Mouse (Mus musculus) cerebral cortex, adult 2 months (tissue): Measurements from ENCODE around the gene Smdt1.

ENCODE experiments used
- WGBS: fragments of 180-500 bp; shearing (Covaris S2); methylation state at CpG from one replicate; pipeline ENCODE4 v1.1.7; 2018; 5-methylcytosine and 5-hydroxymethylcytosine counted together

Gene Smdt1

DNA sequence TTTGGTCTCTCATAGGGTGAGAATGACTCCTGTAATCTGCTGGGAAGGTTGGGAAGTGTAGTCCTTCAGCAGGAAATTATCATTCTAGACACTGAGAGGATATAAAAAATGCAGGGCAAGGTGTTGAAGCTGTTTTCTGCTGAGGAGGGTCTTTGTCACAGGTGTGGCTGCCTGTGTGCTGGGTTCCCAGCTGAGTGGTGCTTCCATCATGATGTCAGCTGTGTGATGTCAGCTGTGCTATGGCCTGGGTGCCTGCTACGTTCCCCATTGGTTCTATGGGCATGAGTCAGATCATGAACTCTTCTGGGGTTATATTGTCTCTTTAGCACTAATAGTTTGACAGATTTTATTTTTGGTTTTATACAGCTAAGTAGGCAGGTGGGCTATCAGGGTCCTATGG is 30.1 kb downstream of the Smdt1 start:
- WGBS = 91% methylated on average over 1 of the region's 1 CpGs

GRCm38 (mm10) chr15:82372446-82372845 is 33.7 kb downstream of the Smdt1 start:
- 93% methylated on average over 6 of the region's 6 CpGs for WGBS

- WGBS = 87% methylated on average over 5 of the region's 5 CpGs
These were observed 34.2 kb downstream of the Smdt1 start for GRCm38 (mm10) chr15:82372991-82373390.

DNA sequence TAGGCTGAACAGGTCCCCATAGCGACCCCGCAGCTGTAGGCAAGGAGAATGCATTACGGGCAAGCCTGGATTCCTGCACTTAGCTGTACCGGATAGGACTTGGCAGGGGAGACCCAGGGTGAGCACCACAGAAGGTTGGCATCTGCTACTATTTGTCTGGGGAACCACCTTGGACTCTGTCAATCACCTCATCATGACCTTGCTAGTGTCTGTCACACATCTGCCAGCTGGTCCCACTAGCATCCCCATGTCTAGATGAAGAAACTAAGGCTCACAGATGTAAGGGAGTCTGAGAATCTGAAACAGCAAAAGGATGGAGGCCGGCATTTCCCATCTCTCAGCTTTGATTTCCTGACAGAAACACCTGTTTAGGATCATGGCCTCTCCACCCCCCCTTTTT is 35.7 kb downstream of the Smdt1 start:
- WGBS = 89% methylated on average over 5 of the region's 5 CpGs

- 87% methylated on average over 9 of the region's 9 CpGs for WGBS
These were observed 37.1 kb downstream of the Smdt1 start for GRCm38 (mm10) chr15:82375855-82376254.

GRCm38 (mm10) chr15:82376393-82377138 is 37.8 kb downstream of the Smdt1 start:
- WGBS = 43% methylated on average over 17 of the region's 17 CpGs

- 86% methylated on average over 5 of the region's 5 CpGs for WGBS
These were observed 38.9 kb downstream of the Smdt1 start for GRCm38 (mm10) chr15:82377701-82378100.

- WGBS = 56% methylated on average over 15 of the region's 15 CpGs
These were observed 39.8 kb downstream of the Smdt1 start for GRCm38 (mm10) chr15:82378261-82379180.

GRCm38 (mm10) chr15:82379511-82379870 is 40.7 kb downstream of the Smdt1 start:
- 66% methylated on average over 7 of the region's 7 CpGs for WGBS

DNA sequence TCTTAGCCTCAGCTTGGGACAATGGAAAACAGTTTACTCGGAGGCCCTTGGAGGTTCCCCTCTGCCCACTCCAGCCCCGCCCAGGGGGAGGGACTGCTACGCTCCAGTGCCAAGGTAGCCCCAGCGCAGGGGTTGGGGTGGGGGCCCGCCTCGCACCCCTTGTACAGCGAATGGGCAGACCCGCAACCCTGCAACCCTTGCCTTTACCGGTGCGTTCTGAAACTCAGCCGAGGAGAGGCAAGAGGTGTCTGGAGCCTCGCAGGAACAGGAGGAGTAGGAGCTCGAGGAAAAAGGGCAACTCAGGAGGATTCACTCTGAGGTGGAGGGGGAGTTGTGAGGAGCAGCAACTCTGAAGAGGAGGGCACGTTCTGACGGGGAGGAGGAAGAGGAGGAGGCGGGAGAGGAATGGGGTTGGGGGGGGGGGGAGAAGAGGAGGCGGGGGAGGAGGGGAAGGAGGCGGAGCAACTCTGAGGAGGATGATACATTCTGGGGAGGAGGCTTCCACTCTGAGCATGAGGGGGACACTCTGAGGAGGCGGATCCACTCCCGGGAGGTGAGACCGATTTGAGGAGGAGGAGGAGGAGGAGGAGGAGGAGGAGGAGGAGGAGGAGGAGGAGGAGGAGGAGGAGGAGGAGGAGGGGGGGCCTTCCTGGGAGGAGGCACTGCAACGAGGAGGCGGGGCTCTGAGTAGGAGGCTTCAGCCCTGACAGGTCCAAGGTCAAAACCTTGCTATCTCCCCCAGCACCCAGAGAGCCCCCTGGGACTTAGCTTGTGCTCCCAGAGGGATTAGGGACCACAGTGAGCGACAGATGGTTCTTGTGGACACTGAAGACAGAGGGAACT is 41.3 kb downstream of the Smdt1 start, which contains the start of gene Cyp2d22:
TSS of gene Cyp2d22 (minus strand) at position 390 of the 843 bp plus-strand sequence.
- 11% methylated on average over 19 of the region's 24 CpGs for WGBS

DNA sequence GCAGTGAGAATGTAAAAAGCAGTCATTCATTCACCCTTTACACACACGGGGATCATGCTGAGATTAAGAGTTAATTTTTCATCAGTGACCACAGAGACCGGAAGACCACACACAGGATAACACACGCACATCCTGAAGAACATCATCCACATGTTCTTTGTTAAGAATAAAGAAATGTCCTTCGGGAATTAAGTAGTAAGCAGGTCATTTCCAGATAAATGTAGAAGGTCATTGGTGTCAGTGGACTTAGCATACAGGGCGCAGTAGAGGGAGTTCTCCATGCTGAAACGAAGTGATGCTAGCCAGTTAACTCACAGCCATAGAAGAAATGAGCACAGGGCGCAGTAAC is 41.9 kb downstream of the Smdt1 start:
- WGBS = 49% methylated on average over 7 of the region's 7 CpGs

DNA sequence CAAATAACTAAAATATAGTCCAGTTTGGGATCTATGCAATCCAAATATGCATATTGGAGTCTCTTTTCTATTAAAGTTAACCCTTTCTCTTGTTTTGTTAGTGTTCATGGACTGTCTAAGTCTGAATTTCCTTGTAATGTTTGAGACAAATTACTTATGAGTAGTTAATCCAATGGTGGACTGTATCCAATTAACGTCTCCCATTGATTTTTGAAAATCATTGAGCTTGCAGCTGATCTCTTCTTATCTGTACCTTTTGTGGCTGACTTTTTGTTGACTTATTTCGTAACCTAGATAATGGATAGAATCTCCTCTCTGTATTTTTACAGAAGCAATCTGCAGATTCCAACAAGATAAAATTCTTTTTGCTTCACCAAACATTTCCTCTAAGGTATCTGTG is 43.7 kb downstream of the Smdt1 start:
- 87% methylated on average over 2 of the region's 2 CpGs for WGBS

GRCm38 (mm10) chr15:82385729-82386128 is 47.0 kb downstream of the Smdt1 start:
- WGBS = 95% methylated on average over 2 of the region's 2 CpGs

DNA sequence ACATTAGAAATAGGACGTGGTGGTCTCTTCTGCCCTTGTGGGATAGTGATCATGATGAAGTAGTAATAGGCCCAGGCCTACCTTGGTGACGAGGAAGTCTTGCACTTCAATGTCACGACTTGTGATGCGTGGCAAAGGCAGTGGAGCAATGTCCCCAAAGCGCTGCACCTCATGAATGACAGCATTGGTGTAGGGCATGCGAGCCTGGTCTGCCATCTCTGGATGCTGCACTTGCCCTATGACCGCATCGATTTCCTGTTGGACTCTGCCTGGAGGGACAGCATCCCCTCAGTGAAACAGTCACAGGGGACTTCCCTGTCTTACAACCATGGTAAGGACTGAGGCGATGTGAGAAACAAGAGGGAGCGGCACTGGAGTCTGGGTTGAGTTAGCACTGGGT is 51.2 kb downstream of the Smdt1 start:
- 97% methylated on average over 10 of the region's 10 CpGs for WGBS

- WGBS = 85% methylated on average over 2 of the region's 2 CpGs
These were observed 55.2 kb downstream of the Smdt1 start, which contains the start of gene Cyp2d11 for GRCm38 (mm10) chr15:82393922-82394321. Gene Cyp2d11, minus strand, starts transcription at chr15:82394022.

DNA sequence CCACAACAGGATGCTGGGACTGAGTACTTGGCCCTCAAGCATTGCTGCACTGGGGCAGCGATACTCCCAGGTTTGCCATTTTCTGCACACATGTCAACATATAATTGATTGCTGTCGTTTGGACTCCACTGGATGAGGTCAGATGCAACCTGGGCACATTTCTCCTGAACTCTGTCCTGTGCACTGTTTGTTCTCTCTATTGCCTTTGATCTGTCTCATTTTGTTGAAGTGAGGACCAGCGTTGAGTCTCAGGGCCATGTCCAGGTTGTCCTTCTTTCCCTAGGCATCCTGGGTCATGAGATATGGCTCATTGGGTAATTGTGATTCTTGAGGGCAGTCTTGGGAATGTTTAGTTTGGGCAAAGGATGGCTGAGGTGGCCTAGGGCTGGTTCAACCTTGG is 57.2 kb downstream of the Smdt1 start:
- WGBS = 93% methylated on average over 3 of the region's 3 CpGs
